Mouse (Mus musculus): ENCODE results near the gene Ccdc17. TPM values are rescaled to one million over a fixed set of nuclear protein-coding genes. Genes with fewer than 3 reads are reported as not detected.

Gene Ccdc17
- 6.1 and 8.2 TPM in 2 replicates for polyA plus RNA-seq (2012; rRNA removed)

- 11% methylated on average over 5 of the region's 5 CpGs for WGBS
- peak; percentile 46 for DNase-seq (ENCODE audit: low read depth, low spot score)
Observed at GRCm38 (mm10) chr4:116596379-116596778, at the start of gene Ccdc17. Gene Ccdc17, plus strand, starts transcription at chr4:116596654.

- WGBS: 100% methylated on average over 1 of the region's 1 CpGs
- DNase-seq (ENCODE audit: low read depth, low spot score): no peak
Observed at GRCm38 (mm10) chr4:116550432-116550831, 46.0 kb upstream of the Ccdc17 start.

GRCm38 (mm10) chr4:116553035-116553434 lies 43.4 kb upstream of the Ccdc17 start:
- 86% methylated on average over 3 of the region's 3 CpGs for WGBS
- no peak for DNase-seq (ENCODE audit: low read depth, low spot score)

- WGBS: 4% methylated on average over 23 of the region's 23 CpGs
- DNase-seq (ENCODE audit: low read depth, low spot score): peak; percentile 60
Observed at GRCm38 (mm10) chr4:116555413-116556300, 40.8 kb upstream of the Ccdc17 start, which contains the start of gene Tmem69. Gene Tmem69, minus strand, starts transcription at chr4:116555936.

DNA sequence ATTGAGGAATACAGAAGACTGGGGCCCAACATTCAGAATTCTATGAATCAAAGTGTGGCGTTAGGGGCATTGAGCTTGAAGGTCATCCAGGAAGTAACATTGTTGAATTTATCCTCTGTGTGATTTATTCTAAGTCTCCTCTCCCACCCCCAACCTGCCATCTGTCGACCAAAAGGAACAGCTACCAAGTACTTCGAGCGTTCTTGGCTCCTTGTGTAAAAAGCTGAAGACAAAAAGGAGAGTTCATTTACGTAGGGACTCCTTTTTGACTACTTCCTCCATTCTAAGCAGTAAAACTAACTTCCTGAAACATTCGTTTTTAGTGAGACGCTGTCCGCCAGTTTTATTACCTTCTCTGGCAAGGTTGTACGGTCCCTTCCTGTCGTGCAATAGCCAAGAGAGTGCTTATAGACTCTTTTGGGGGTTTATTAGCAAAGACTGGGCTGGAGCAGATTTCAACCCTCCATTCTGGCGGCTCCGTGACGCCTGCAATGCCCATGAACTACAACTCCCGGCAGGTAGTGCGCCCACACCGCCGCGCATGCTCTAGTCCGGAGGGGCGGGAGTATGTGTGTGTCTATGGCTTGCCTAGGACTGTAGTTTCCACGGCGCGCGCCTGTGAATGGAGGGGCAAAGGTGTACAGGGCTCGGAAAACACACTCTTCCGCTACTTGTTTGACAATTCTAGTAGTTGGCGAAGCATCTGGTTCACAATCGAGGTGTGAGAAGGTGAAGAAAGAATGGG lies 39.7 kb upstream of the Ccdc17 start:
- DNase-seq (ENCODE audit: low read depth, low spot score): peak; percentile 85
- WGBS: under 1% methylated on average over 28 of the region's 28 CpGs

- WGBS: under 1% methylated on average over 78 of the region's 78 CpGs
- peak; percentile 86 for DNase-seq (ENCODE audit: low read depth, low spot score)
Observed at GRCm38 (mm10) chr4:116557306-116558121, 38.9 kb upstream of the Ccdc17 start, which contains the start of gene Gpbp1l1. Gene Gpbp1l1, plus strand, starts transcription at chr4:116557658.

DNA sequence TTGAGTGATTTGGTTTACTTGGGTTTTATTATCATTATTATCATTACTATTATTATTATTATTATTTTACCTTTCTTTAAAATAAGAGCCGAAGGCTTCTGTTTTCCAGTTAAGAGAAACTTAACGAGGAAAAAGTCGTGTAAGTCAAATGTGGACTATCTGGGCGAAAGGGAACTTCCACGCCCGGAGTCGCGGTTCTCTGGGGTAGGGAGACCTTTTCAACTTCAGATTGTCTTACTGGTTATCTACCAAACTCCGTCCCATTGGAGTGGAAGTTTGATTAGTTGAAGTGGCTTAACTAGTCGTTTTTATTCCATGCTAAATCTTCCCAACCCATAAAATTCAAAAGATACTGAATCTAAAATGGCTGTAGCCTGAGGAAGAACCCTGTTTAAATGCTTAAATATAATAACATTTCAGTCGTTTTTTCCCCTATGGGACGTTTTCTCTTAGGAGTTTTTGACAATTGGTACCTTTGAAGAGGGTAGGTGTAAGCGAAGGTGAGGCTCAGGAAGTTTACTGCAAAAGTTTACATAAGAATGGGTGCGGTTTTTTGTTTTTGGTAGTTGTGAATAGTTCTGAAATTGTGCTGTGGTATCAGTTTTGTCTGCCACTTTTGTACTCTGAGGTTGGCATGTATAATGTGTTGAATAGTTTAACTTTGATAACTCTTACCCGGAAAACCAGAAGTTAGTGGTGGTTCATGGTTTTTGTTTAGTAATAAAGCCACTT lies 38.1 kb upstream of the Ccdc17 start:
- DNase-seq (ENCODE audit: low read depth, low spot score): no peak
- under 1% methylated on average over 15 of the region's 15 CpGs for WGBS

DNA sequence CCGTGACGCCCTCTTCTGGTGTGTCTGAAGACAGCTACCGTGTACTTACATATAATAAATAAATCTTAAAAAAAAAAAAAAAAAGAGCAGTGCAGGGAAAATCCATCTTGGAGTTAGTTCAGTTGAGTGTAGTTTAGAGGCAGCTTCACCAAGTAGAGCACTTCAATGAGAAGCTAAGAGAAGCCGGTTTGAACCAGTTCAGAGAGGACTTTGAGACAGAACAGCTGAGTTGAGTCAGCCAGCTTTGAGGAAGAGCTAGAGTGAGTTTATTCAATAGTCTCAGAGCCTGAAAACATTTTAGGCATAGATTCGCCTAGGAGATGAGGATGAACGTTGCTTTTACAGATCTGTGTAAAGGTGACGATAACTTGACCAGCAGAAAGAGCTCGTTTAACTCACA lies 661 bp upstream of the Ccdc17 start:
- 74% methylated on average over 8 of the region's 8 CpGs for WGBS
- DNase-seq (ENCODE audit: low read depth, low spot score): no peak

DNA sequence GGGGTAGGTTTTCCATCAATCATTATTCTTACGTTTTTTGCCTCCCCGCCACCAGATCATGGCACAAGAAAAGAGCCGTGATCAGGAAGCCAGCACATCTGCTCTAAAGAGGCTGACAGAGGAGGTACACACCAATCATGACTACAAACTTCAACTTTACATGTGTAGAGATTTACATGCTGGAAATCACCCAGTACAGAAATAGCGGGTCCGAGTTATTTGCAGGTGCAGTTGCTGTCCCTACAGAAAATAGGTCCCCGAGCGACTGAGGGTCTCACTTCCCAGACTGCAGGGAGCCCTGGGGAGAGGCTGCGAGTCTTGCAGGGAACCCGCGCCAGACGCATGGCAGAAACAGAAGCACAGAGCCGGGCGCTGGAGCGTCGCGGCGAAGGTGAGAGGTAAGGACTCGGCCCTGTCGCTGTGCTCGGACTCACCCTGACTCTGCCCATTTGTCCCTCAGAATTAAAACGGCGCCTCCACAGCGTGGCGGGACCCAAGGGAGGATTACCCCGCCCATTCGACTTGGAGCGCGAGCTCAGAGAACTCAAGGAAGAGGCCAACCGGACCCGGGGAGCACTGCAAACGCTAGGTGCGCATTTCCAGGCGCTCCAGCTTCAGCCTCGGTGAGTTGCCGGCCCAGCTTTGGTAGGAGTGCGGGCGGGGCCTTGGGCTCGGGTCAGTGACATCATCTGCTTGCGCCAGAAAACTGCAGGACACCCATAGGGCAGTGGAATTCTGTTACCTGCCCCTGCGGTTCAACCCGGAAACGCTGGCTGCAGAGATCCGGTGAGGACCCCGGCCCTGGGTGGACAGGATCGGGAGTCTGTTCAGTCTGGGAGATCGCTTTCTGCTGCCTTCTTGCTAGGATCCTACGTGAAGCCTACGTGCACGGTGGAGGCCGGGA lies 776 bp downstream of the Ccdc17 start:
- under 1% methylated on average over 50 of the region's 50 CpGs for WGBS
- peak; percentile 86 for DNase-seq (ENCODE audit: low read depth, low spot score)

GRCm38 (mm10) chr4:116612621-116613020 lies 16.2 kb downstream of the Ccdc17 start:
- WGBS: 93% methylated on average over 2 of the region's 2 CpGs
- DNase-seq (ENCODE audit: low read depth, low spot score): no peak

DNA sequence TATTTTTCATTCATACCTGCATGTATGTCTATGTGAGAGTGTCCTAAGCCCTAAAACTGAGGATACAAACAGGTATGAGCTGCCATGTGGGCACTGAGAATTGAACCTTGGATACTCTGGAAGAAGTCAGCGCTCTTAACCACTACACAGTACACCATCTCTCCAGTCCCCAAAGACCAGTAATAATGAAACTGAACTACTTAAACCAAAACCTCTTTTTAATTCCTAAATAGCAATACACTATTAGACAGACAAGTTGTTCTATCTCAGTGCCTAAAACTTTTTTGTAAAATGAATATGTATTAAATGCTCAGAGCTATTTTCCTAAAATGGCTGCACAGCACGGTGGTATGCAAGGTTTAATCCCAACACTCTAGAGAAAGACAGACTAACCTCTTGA lies 18.8 kb downstream of the Ccdc17 start:
- no peak for DNase-seq (ENCODE audit: low read depth, low spot score)
- WGBS: 97% methylated on average over 2 of the region's 2 CpGs

GRCm38 (mm10) chr4:116624831-116625230 lies 28.4 kb downstream of the Ccdc17 start:
- DNase-seq (ENCODE audit: low read depth, low spot score): no peak
- 92% methylated on average over 4 of the region's 4 CpGs for WGBS

DNA sequence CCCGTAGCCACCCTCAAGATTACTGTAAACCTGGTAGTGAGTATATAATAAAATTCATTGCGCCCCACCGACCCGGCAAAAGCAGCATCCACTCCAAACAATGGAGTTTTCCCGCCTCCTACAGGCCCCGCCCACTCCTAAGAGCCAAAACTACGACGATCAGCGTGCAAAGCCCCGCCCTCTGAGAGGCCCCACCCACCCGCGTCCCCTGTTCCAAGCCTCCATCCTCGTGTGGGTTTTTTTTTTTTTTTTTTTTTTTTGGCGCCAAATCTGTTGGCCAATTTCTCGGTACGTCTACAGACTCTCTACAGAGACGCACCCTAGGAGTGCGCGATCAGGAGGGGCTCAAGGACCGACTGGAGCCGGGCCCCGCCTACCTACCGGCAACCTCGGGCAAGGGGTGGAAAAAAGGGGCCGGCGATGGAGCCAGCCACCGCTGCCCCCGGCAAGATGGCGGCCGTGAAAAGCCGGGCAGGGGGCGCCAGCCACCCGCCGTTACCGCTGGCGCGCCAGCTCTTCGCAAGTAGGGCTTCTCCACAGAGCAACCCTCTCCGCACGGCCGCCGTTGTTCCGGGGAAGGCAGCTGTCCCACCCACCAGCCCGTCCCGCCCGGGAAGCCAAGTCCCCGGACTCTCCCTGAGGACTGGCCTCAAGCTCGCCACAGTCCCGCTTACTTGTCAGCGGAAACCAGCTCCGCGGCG lies 30.4 kb downstream of the Ccdc17 start:
- WGBS: under 1% methylated on average over 53 of the region's 53 CpGs

GRCm38 (mm10) chr4:116627359-116627716 lies 30.9 kb downstream of the Ccdc17 start:
- WGBS: under 1% methylated on average over 13 of the region's 13 CpGs
- peak; percentile 88 for DNase-seq (ENCODE audit: low read depth, low spot score)

More for the DNA sequence above, 30.4 kb downstream of the Ccdc17 start:
- peak; percentile 67 for DNase-seq (ENCODE audit: low read depth, low spot score)

DNA sequence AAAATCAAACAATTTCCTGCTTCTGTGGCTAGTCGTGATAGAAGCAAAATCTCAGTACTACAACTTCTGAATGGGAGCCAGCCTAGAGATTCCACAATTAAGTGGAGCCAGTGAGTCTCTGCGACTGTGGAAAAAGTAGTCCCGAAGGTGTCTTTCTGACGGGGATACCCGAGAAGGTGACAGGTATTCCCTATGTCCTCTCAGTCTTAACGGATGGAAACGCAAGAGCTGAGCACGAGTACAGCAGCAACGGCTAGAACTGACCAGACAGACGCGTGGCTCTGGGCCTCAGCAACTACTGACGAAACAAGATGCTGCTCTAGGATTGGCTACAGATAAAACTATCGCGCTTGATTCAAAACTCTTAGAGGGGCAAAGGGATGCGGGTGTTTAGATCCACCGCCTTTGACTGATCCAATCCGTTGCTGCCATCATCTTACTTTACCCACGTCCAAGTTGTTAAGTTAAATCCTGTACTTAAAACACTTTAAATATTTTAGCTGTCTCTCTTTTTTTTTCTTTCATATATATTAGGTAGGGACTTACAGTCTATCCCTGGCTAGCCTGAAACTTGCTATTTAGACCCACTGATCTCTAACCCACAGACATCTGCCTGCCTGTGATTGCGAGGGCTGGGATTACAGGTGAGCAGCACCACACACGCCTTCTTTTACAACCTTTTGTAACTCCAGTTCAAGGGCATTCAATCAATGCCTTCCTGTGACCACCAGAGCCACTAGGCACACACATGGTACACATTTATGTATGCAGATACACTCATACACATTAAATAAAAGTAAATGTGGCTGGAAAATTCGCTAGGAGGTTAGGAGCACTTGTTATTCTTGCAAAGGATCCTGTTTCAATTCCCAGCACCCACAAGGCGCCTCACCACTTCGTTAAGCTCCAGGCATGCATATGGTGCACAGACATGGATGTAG lies 31.5 kb downstream of the Ccdc17 start, which contains the start of gene Nasp:
Gene Nasp (minus strand): TSS at position 220 of the 941 bp plus-strand sequence.
- WGBS: 7% methylated on average over 23 of the region's 23 CpGs
- DNase-seq (ENCODE audit: low read depth, low spot score): peak; percentile 71

- no peak for DNase-seq (ENCODE audit: low read depth, low spot score)
- WGBS: 92% methylated on average over 1 of the region's 1 CpGs
Observed at GRCm38 (mm10) chr4:116635197-116635596, 38.7 kb downstream of the Ccdc17 start.

Measured in large intestine, adult 2 months (tissue).